Mouse (Mus musculus): ENCODE data around the gene Olfr632.
"Not testable (repeated sequence)": the region's sequence is repeated elsewhere in the genome, so short reads cannot be mapped to it uniquely, and the experiment has no call there.

The Olfr632 gene

DNA sequence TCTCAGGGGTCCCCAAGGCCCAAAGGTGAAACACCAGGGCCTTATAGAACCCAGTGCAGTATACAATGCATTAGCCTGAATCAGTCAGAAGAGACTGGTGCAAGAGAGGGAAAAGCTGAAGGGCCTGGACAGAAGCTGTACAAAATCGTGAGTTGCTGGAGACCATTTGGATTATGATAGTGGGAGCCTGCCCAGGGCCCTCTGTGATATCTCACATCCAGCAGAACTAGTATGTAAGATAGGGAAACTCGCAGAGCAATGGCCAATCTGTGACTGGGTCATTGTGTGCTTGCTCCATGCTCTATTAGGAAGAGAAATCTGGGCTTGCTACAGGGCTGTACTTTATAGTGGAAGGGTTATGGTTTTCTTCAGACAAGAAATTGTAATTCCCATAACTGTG is at the start of gene Olfr632:
TSS of gene Olfr632 (plus strand) at position 84 of the 400 bp plus-strand sequence.
- in situ Hi-C loops (cut with MboI, MseI): loop anchor here in 1 of 2 experiments (5.0 kb wide), 1 partner anchor 207 kb away; no protein-coding TSS in a partner anchor

DNA sequence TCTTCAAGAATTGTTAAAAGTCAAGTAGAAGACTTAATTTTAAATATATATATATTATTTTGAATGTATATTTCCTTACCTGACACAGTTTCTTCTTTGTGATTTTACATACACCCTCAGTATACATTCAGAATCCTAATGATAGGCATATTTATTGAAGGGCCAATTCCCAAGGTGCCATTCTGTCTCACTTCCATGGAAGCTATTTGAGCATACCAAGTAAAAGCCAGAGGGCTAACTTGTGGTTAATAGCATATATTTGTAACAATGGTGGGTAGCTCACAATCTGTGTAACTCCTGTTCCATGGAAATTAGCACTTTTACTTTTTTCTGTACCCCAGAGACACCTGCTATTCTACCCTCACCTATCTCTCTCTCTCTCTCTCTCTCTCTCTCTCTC is 48.0 kb upstream of the Olfr632 start, which contains the start of gene Olfr66:
TSS of gene Olfr66 (minus strand) at position 101 of the 400 bp plus-strand sequence.
- in situ Hi-C loops (cut with MboI, MseI): no loop called here

DNA sequence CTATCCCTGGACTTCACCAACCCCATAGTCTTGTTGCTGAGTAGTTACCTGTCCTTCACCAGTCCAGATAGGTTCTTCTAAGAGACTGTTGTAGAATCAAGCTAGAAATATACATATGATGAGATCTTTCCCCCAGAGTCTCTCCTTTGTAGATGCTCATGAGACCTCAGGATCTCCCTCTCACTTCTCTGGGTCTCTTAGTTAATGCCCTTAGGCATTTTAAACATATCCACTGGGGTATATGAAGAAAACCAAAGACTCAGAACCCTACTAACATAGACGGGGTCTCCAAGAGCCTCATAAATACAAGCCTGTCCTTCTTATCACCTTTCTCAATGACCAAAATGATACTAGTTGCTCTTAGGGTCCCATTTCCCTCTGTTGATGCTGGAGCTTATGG is 39.8 kb upstream of the Olfr632 start, which contains the start of gene Olfr64:
TSS of gene Olfr64 (minus strand) at position 101 of the 400 bp plus-strand sequence.
- in situ Hi-C loops (cut with MboI, MseI): loop anchor here in 1 of 2 experiments (10.0 kb wide), 1 partner anchor 590 kb away; no protein-coding TSS in a partner anchor

DNA sequence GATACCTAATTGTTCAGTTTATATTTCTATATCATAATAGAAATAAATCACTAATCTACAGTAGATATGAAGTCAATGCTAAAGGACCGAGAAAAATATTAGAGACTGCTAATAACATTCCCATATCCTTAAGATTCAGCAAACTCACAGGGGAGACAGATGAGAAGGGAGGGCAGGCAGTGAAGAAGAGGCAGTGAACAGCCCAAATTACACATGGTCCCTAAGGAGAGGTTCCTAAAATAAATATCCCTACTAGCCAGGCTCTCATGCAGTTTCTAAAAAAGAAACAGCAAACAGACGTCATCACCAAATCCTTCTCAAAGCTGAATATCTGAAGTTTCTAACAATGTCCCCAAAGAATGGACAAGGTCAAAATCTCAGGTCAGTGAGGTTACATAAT is 31.0 kb upstream of the Olfr632 start, which contains the start of gene Olfr65:
TSS of gene Olfr65 (plus strand) at position 301 of the 400 bp plus-strand sequence.
- in situ Hi-C loops (cut with MboI, MseI): no loop called here

DNA sequence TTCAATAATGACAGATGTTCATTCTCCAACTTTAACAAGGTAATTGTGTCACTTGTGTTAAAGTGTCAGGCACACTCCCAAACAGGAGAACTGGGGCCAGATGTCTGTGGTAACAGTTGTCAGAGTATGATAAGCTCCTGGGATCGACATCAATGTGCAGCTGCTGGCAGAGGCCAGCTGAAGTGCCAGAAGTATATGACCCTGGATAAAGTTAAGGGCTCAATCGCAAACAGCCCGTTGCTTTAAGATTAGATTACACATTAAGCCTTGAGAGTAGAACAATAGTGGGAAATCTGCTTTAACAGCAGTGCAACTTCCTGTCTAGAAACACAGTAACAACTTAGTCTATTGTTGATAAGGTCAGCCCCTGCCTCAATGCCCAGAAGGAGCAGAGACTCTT is 24.1 kb upstream of the Olfr632 start:
- in situ Hi-C loops (cut with MboI, MseI): loop anchor here in 1 of 2 experiments (10.0 kb wide), 1 partner anchor 945 kb away; the partner anchor contains the start of gene Olfr576

DNA sequence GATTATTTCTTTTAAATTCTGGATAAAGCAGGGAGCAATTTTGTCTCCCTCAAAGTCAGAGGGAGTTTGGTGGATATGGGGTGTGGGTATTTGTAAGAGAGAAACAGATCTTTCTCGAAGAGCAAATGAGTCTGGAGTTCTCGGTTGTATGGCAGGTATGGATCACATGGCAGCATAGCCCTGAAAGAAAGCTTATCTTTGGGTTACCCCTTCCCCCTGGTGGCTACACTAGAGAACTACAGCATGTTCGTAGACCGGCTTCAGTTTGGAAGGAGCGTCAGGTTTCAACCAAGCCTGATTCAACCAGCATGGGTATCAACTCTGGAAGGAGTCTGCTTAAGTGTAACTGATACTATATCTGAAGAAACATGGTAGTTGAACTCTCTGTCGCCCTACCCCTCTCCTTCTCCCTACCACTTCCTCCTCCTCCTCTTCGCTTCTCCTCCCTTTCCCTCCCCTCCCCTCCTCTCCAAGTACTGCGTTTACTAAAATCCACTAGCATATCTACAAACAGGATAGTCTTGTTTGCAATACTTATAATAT is 21.1 kb upstream of the Olfr632 start:
- in situ Hi-C loops (cut with MboI, MseI): loop anchor here in 1 of 2 experiments (10.0 kb wide), 1 partner anchor 948 kb away; the partner anchor contains the start of gene Olfr576

DNA sequence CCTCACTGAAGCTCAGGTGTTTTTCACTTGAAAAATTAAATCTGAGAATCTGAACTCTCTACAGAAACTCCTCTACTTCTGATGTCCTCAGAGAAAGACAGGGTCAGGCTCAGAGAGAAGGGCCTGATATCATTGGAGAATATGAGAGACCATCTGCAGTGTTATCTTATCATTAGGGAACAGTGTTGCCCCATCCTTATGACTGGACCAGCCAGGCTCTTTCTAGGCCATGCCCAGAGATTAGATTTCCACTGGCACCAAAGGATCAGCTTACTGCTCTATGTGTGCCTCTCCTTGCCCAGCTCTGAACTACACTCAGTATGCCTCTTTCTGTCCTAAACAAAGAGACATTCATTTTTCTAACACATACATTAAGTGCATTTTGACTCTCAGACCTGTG is 18.8 kb upstream of the Olfr632 start:
- in situ Hi-C loops (cut with MboI, MseI): loop anchor here in 1 of 2 experiments (10.0 kb wide), 1 partner anchor 951 kb away; the partner anchor contains the start of gene Olfr576

DNA sequence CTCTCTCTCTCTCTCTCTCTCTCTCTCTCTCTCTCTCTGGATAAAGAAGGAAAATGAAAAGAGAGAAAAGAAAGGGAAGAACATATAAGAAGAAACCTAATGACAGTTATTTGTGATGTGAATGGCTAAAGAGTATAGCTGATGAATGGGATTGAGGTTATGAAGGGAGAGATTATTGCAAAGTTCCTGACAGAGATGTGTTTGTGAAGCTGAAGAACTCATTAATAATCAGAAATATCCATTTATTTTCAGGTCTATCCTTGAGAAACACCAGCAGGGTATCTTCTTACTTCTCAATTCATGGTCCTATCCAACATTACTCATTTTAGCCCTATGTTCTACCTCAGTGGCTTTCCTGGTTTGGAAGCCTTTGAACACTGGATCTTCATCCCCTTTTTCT is 5.6 kb upstream of the Olfr632 start, which contains the start of gene Olfr631:
TSS of gene Olfr631 (plus strand) at position 301 of the 400 bp plus-strand sequence.
- in situ Hi-C loops (cut with MboI, MseI): no loop called here

DNA sequence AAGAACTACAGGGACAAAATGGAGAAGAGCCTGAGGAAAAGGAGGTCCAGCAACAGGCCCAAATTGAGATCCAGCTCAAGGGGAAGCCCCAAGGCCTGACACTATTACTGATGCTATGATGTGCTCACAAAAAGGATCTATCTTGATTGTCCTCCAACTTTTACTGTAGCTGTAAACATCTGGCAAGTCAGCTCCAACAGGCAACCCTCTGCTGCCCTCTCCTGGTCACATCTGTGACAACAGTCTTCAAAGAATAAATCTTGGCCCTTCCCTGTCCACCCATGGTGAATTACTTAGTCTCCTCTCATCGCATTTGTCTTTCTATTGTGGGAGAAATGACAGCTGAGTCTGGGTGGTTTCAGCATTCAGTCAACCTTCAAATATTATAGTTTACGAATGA is 8.6 kb downstream of the Olfr632 start:
- in situ Hi-C loops (cut with MboI, MseI): loop anchor here in 1 of 2 experiments (10.0 kb wide), 1 partner anchor 228 kb away; the partner anchor contains the start of gene Olfr243

DNA sequence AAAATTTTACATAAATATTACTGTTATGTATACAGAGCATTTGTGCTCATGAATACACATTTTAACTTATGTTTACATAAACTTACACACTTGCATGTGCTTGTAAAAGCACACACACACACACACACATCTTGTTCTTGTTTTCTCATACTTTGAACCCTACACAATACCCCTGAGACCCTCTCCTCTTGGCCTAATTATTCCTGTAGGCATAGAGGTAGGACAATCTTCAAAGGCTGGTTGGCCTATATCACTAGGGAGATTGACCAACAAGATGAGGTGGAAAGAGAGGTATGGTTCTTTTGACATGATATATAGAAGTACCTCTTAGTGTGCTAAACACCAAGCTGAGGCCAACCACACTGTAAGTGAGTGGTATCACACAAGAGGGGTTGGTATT is 10.0 kb downstream of the Olfr632 start, which contains the start of gene Olfr633:
TSS of gene Olfr633 (plus strand) at position 301 of the 400 bp plus-strand sequence.
- in situ Hi-C loops (cut with MboI, MseI): loop anchor here in 1 of 2 experiments (10.0 kb wide), 1 partner anchor 229 kb away; the partner anchor contains the start of gene Olfr243

DNA sequence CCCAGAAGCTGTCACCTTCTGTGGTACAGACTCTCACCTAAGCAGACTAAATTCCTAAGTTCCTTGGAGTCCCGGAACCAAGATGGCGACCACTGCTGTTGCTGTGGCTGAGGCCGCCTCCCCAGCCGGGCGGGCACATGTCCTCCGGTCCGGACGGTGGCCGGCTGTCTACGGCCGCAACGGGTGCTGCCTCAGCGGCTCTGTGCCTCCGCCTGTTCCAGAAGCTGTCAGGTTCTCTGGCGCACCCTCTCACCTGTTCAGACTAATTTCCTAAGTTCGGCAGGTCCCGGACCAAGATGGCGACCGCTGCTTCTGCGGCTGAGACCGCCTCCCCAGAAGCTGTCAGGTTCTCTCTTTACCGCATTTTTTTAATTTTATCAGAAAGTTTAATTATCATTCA is 32.7 kb downstream of the Olfr632 start:
- in situ Hi-C loops (cut with MboI, MseI): not testable (repeated sequence)

DNA sequence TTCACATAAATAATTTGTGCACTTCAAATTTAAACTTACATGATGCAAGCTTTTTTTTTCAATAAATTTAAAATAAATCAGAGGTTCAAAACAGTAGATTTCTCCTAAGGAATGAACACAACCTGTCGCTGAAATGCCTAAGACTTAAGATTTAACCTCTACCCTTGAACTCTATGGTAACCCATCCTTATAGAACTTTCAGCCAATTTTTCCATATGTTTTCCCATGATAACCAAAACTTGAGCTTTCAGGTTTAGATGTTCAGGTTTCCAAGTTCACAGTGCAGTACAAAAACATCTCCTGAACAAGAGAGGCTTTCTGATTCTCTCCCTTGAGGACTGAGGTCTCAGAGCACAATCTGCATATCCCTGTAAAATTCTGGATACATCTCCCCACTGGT is 36.7 kb downstream of the Olfr632 start, which contains the start of gene Olfr635:
TSS of gene Olfr635 (plus strand) at position 301 of the 400 bp plus-strand sequence.
- in situ Hi-C loops (cut with MboI, MseI): loop anchor here in 1 of 2 experiments (10.0 kb wide), 1 partner anchor 144 kb away; no protein-coding TSS in a partner anchor

DNA sequence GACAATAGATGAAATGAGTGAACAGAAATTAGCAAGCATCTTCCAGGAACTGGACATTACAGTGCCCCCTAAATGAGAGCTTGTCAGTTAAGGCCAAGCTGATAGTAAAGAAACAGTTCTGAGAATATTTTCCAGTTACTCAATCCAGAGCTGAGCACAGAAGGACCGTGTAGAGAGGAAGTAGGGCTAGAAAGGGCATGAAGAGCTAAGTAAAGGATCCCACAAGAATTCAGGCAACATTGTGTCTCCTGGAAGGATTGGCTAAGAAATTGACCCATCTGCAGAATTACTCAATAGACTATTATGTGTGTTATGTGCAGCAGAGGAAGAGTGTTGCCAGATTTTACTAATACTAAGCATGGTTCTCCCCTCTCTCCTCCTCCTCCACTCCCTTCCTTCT is 37.6 kb downstream of the Olfr632 start:
- in situ Hi-C loops (cut with MboI, MseI): loop anchor here in 1 of 2 experiments (10.0 kb wide), 1 partner anchor 143 kb away; no protein-coding TSS in a partner anchor
